Mouse (Mus musculus) olfactory bulb, adult 2 months (tissue): ENCODE results near the gene Lemd2.

ENCODE experiments used
- CTCF ChIP-seq: fragments of 200-500 bp; IDR thresholded peaks from 2 replicates; pipeline ENCODE4 v1.5.1; 2012; ENCODE audit warnings: low read depth, mild to moderate bottlenecking, low read length, moderate library complexity; ENCODE audit not compliant: insufficient read depth
- POLR2A ChIP-seq: fragments of 200-500 bp; IDR thresholded peaks from 2 replicates; pipeline ENCODE4 v1.6.1; 2012; ENCODE audit warnings: mild to moderate bottlenecking, low read depth, low read length, moderate library complexity; ENCODE audit not compliant: insufficient read depth

DNA sequence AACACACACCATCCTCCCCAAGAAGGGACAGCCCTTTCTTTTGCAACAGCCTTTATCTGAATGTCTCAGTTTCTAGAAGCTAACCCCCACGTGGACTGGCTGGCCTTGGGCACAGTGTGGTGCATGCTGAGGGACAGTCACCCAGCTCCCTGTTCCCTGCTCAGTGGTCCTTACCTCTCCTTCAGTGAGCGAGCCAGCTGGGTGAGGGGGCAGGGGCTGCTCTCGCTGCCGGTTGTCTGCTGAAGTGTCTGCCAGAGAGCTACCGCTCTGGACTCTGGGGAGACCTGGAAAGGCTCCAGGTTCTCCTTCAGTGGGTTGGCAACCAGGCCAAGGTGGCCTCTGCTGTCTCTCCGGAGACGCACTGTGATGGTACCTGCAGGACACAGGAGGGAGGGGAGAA is 53.4 kb downstream of the Lemd2 start:
- TF ChIP-seq POLR2A (no peak), CTCF (no peak)
